Mouse (Mus musculus) liver, adult 2 months (tissue): Measurements from ENCODE around the gene Cped1. TPM values are rescaled to one million over a fixed set of nuclear protein-coding genes. Genes with fewer than 3 reads are reported as not detected.

Source experiments
- DNase-seq: peaks from one replicate; pipeline ENCODE4 v3.0.0-alpha.2; 2011; ENCODE audit warnings: low read depth, low spot score; ENCODE audit errors: extremely low read depth
- H3K27ac ChIP-seq: fragments of 200-500 bp; replicated peaks from 2 replicates; pipeline ENCODE4 v1.5.1; 2012; ENCODE audit warnings: low read depth, mild to moderate bottlenecking, control low read depth, inconsistent platforms, low read length; ENCODE audit not compliant: insufficient read depth
- H3K27me3 ChIP-seq: fragments of 200-500 bp; 2 replicates; pipeline ENCODE4 v1.6.1; 2012; ENCODE audit warnings: mild to moderate bottlenecking, moderate library complexity, low read length, inconsistent platforms; ENCODE audit not compliant: control insufficient read depth, insufficient read depth
- H3K36me3 ChIP-seq: fragments of 200-500 bp; 2 replicates; pipeline ENCODE4 v1.6.1; 2012; ENCODE audit warnings: low read length, inconsistent platforms; ENCODE audit not compliant: control insufficient read depth, insufficient read depth
- H3K4me1 ChIP-seq: fragments of 200-500 bp; 2 replicates; pipeline ENCODE4 v1.6.1; 2011; ENCODE audit warnings: low read length; ENCODE audit not compliant: control insufficient read depth, insufficient read depth
- H3K4me3 ChIP-seq: fragments of 200-500 bp; 2 replicates; pipeline ENCODE4 v1.5.1; 2011; ENCODE audit warnings: low read depth, mild to moderate bottlenecking, control low read depth, low read length, moderate library complexity; ENCODE audit not compliant: insufficient read depth
- H3K79me2 ChIP-seq: fragments of 200-500 bp; 2 replicates; pipeline ENCODE4 v1.6.1; 2012; ENCODE audit warnings: inconsistent platforms, mild to moderate bottlenecking, low read length, moderate library complexity; ENCODE audit not compliant: control insufficient read depth, insufficient read depth
- H3K9ac ChIP-seq: fragments of 200-500 bp; 2 replicates; pipeline ENCODE4 v1.6.1; 2012; ENCODE audit warnings: low read depth, mild to moderate bottlenecking, control low read depth, inconsistent platforms, low read length
- CTCF ChIP-seq: fragments of 200-500 bp; IDR thresholded peaks from 2 replicates; pipeline ENCODE4 v1.5.1; 2011; ENCODE audit warnings: low read depth, low read length, control low read depth
- POLR2A ChIP-seq: fragments of 200-500 bp; IDR thresholded peaks from 2 replicates; pipeline ENCODE4 v1.6.1; 2011; ENCODE audit warnings: low read length, control low read depth; ENCODE audit not compliant: insufficient read depth; ENCODE audit errors: extremely low read depth
- WGBS: fragments of 180-500 bp; shearing (Covaris S2); methylation state at CpG from one replicate; pipeline ENCODE4 v1.1.7; 2018; 5-methylcytosine and 5-hydroxymethylcytosine counted together
- polyA plus RNA-seq: library from polyadenylated mRNA; depleted of rRNA; stranded (reverse); fragments of >200 nt; gene quantifications from 2 replicates; pipeline ENCODE4 v1.2.3, GENCODE M21; 2012; rRNA removed
- total RNA-seq: library from RNA; depleted of rRNA; stranded (reverse); fragments of >200 nt; gene quantifications from 2 replicates; pipeline ENCODE4 v1.2.3, GENCODE M21; 2014; rRNA removed

Cped1 gene
- total RNA-seq = 59.8 and 63.6 TPM in 2 replicates
- 6.0 and 6.9 TPM in 2 replicates for polyA plus RNA-seq

- H3K79me2 ChIP-seq = peaks cover 8% of the 10 kb centered on the region
- peaks cover 11% of the 10 kb centered on the region for H3K4me1 ChIP-seq
- peak; percentile 91 for DNase-seq
- peak within 1 kb of the TSS; percentile 90 for H3K27ac ChIP-seq
- H3K36me3 ChIP-seq = peaks cover 2% of the 10 kb centered on the region; the same call in 1 of the 2 replicates
- H3K9ac ChIP-seq = peak within 1 kb of the TSS; percentile 76
- H3K27me3 ChIP-seq = no peaks in the 10 kb centered on the region
- TF ChIP-seq POLR2A (0 out of 2 replicates have a peak, but pooled peaks have one; percentile 29), CTCF (no peak)
- H3K4me3 ChIP-seq = peak within 1 kb of the TSS; percentile 63
- WGBS = under 1% methylated on average over 38 of the region's 38 CpGs
Measured at GRCm38 (mm10) chr6:21985732-21986540, at the start of gene Cped1. Gene Cped1 (plus strand): TSS chr6:21985916.

GRCm38 (mm10) chr6:21937981-21938635, 47.6 kb upstream of the Cped1 start:
- 32% methylated on average over 4 of the region's 4 CpGs for WGBS
- Histone ChIP-seq H3K4me3 (no peak overlapping the region), H3K79me2 (no peaks in the 10 kb centered on the region), H3K27me3 (no peaks in the 10 kb centered on the region), H3K27ac (no peak overlapping the region), H3K36me3 (no peaks in the 10 kb centered on the region), H3K9ac (no peak overlapping the region), H3K4me1 (peaks cover 4% of the 10 kb centered on the region; the same call in 1 of the 2 replicates)
- TF ChIP-seq CTCF (no peak), POLR2A (no peak)
- DNase-seq = peak; percentile 34

GRCm38 (mm10) chr6:21949226-21949731, 36.4 kb upstream of the Cped1 start, which contains the start of gene Ing3:
Gene Ing3 (plus strand): TSS chr6:21949571.
- no peaks in the 10 kb centered on the region for H3K27me3 ChIP-seq
- peaks cover 3% of the 10 kb centered on the region; the same call in 1 of the 2 replicates for H3K4me1 ChIP-seq
- peaks cover 8% of the 10 kb centered on the region; the same call in 1 of the 2 replicates for H3K79me2 ChIP-seq
- H3K27ac ChIP-seq = peak within 1 kb of the TSS; percentile 94
- WGBS = under 1% methylated on average over 35 of the region's 35 CpGs
- peak; percentile 98 for DNase-seq
- H3K36me3 ChIP-seq = peaks cover 16% of the 10 kb centered on the region
- TF ChIP-seq CTCF = no peak
- peak within 1 kb of the TSS; percentile 96 for H3K9ac ChIP-seq
- peak within 1 kb of the TSS; percentile 89 for H3K4me3 ChIP-seq

- H3K27ac ChIP-seq = peak overlapping the region; percentile 94
- H3K9ac ChIP-seq = peak overlapping the region; percentile 96
- H3K36me3 ChIP-seq = peaks cover 23% of the 10 kb centered on the region
- under 1% methylated on average over 64 of the region's 68 CpGs for WGBS
- peaks cover 3% of the 10 kb centered on the region; the same call in 1 of the 2 replicates for H3K4me1 ChIP-seq
- H3K4me3 ChIP-seq = peak overlapping the region; percentile 89
- peak; percentile 84 for DNase-seq
- TF ChIP-seq CTCF (no peak), POLR2A (peak; percentile 71; the same call in 1 of the 2 replicates)
- no peaks in the 10 kb centered on the region for H3K27me3 ChIP-seq
- peaks cover 10% of the 10 kb centered on the region; the same call in 1 of the 2 replicates for H3K79me2 ChIP-seq
Measured at GRCm38 (mm10) chr6:21949771-21950448, 35.8 kb upstream of the Cped1 start.

- no peaks in the 10 kb centered on the region for H3K27me3 ChIP-seq
- peak overlapping the region; percentile 81 for H3K27ac ChIP-seq
- peak; percentile 91 for DNase-seq
- H3K4me3 ChIP-seq = peak overlapping the region; percentile 89
- 27% methylated on average over 2 of the region's 2 CpGs for WGBS
- peaks cover 30% of the 10 kb centered on the region for H3K36me3 ChIP-seq
- H3K4me1 ChIP-seq = peaks cover 3% of the 10 kb centered on the region; the same call in 1 of the 2 replicates
- peaks cover 17% of the 10 kb centered on the region; the same call in 1 of the 2 replicates for H3K79me2 ChIP-seq
- peak overlapping the region; percentile 88; the same call in 1 of the 2 replicates for H3K9ac ChIP-seq
- TF ChIP-seq CTCF (no peak), POLR2A (no peak)
Measured at GRCm38 (mm10) chr6:21950676-21951075, 35.0 kb upstream of the Cped1 start.
